Mouse (Mus musculus) liver, embryonic 14.5 days (tissue): ENCODE results near the gene Fam136a. TPM values are rescaled to one million over a fixed set of nuclear protein-coding genes. Genes with fewer than 3 reads are reported as not detected.

Experiments used
- ATAC-seq: fragments of 200-750 bp; cut with Nextera tagmentation; 2 replicates; pipeline ENCODE4 v1.8.0; 2017; ENCODE audit warnings: moderate number of reproducible peaks, mild to moderate bottlenecking, moderate library complexity; ENCODE audit not compliant: insufficient read depth
- DNase-seq, 3 experiments: peaks; one replicate each; pipeline ENCODE4 v3.0.0-alpha.2; 2012 to 2013; ENCODE audit warnings: low read depth in 3 of 3, low spot score in 3 of 3
- H3K27ac ChIP-seq: fragments of 300-500 bp; sonication (generic); 2 replicates; pipeline ENCODE4 v1.5.1; 2014; ENCODE audit warnings: moderate library complexity, mild to moderate bottlenecking, control low read depth, inconsistent platforms
- H3K27me3 ChIP-seq: fragments of 300-500 bp; sonication (generic); 2 replicates; pipeline ENCODE4 v1.6.1; 2014; ENCODE audit warnings: mild to moderate bottlenecking, low read length, moderate library complexity; ENCODE audit not compliant: control insufficient read depth, insufficient read depth
- H3K36me3 ChIP-seq: fragments of 300-500 bp; sonication (generic); replicated peaks from 2 replicates; pipeline ENCODE4 v1.6.1; 2014; ENCODE audit warnings: low read depth; ENCODE audit not compliant: control insufficient read depth, insufficient read depth
- H3K4me1 ChIP-seq, 2 experiments: fragments of 200-500 bp in 1 of 2; fragments of 300-500 bp in 1 of 2; sonication (generic) in 1 of 2; replicated peaks; 2 replicates each; pipeline ENCODE4 v1.6.1; 2012 to 2014; ENCODE audit warnings: antibody characterized with exemption in 1 of 2, inconsistent platforms in 1 of 2, low read length in 1 of 2; ENCODE audit not compliant: control insufficient read depth in 2 of 2, insufficient read depth in 2 of 2
- H3K4me2 ChIP-seq: fragments of 300-500 bp; sonication (generic); 2 replicates; pipeline ENCODE4 v1.6.1; 2014; ENCODE audit warnings: low read depth, mild to moderate bottlenecking, control low read depth, moderate library complexity
- H3K4me3 ChIP-seq, 2 experiments: fragments of 200-500 bp in 1 of 2; fragments of 300-500 bp in 1 of 2; sonication (generic) in 1 of 2; 2 replicates each; pipeline ENCODE4 v1.5.1; 2012 to 2014; ENCODE audit warnings: low read depth in 2 of 2, low read length in 2 of 2, mild to moderate bottlenecking in 2 of 2, control low read depth in 1 of 2, inconsistent platforms in 1 of 2, moderate library complexity in 1 of 2; ENCODE audit not compliant: insufficient read depth in 1 of 2
- H3K9ac ChIP-seq: fragments of 300-500 bp; sonication (generic); replicated peaks from 2 replicates; pipeline ENCODE4 v1.6.1; 2014; ENCODE audit warnings: mild to moderate bottlenecking, control low read depth, moderate library complexity
- H3K9me3 ChIP-seq: fragments of 300-500 bp; sonication (generic); 2 replicates; pipeline ENCODE4 v1.6.1; 2016; ENCODE audit warnings: low read length, mixed read lengths; ENCODE audit not compliant: control insufficient read depth
- CTCF ChIP-seq: IDR thresholded peaks from 2 replicates; pipeline ENCODE4 v1.5.1; 2016; ENCODE audit warnings: antibody characterized with exemption, low read depth, control low read depth
- EP300 ChIP-seq: IDR thresholded peaks from 2 replicates; pipeline ENCODE4 v1.6.1; 2016; ENCODE audit warnings: antibody characterized with exemption, low read depth
- WGBS: fragments of 180-500 bp; shearing (Covaris S2); extraction: QIAGEN DNeasy Blood & Tissue Kit; methylation state at CpG from one replicate; pipeline ENCODE4 v1.1.7; 2014; ENCODE audit not compliant: insufficient replicate concordance; 5-methylcytosine and 5-hydroxymethylcytosine counted together
- polyA plus RNA-seq, 2 experiments: library from polyadenylated mRNA; depleted of rRNA in 1 of 2; stranded (reverse) in 1 of 2; unstranded in 1 of 2; fragments of >200 nt; fragmentation: Nextera tagmentation in 1 of 2; extraction: Ambion mirVana in 1 of 2; gene quantifications; 2 replicates each; pipeline versions ENCODE4 v1.2.1 to v1.2.3; 2012 to 2014

The Fam136a gene
- polyA plus RNA-seq, 2 experiments, result 27.6 to 64.8 TPM

DNA sequence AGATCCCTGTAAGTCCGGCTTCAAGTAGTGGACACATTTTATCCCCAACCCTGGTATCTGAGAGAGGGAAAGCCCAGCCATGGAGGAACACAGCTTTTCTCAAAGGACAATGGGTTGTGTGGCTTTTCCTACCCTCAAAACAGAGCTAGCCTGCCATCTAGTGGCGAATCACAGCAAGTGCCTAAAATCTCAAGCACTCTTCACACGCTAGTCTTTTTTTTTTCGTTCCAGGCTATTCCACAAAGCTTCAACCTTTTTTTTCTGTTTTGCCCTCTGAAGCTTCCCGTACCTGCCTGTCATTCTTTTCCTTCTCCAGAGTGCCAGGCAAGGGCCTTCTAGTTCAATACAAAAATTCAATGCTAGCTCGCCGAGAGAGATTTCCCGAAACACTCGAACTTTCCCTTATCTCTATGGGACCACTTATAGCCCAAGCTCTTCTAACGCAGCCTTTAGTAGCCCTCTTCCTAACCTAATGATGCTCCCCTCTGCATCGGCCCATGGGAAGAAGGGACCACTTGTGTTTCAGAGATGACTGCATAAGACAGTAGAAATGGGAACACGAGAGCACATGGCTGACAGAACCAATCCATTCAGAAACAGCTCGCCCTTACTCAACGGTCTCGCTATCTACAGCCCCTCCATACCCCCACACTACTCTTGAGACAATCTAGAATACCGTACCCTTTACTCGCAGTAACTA is 854 bp upstream of the Fam136a start:
- WGBS, result 1% methylated on average over 17 of the region's 17 CpGs
- H3K9me3 ChIP-seq, result no peaks in the 10 kb centered on the region
- H3K27ac ChIP-seq, result peak overlapping the region; percentile 16
- no peaks in the 10 kb centered on the region for H3K27me3 ChIP-seq
- 0 out of 2 replicates have a peak, but pooled peaks cover 2% of the 10 kb centered on the region for H3K36me3 ChIP-seq
- ATAC-seq (peak; percentile 26; the same call in 1 of the 2 replicates), DNase-seq (peak; percentile 63 to 68 (median 65))
- H3K9ac ChIP-seq, result peak overlapping the region; percentile 78
- H3K4me1 ChIP-seq, result peaks cover 9 to 11% of the 10 kb centered on the region in 2 experiments
- TF ChIP-seq EP300 (no peak), CTCF (peak; percentile 95)
- H3K4me3 ChIP-seq, result peak overlapping the region; percentile 62 to 80
- peak overlapping the region; percentile 97 for H3K4me2 ChIP-seq

DNA sequence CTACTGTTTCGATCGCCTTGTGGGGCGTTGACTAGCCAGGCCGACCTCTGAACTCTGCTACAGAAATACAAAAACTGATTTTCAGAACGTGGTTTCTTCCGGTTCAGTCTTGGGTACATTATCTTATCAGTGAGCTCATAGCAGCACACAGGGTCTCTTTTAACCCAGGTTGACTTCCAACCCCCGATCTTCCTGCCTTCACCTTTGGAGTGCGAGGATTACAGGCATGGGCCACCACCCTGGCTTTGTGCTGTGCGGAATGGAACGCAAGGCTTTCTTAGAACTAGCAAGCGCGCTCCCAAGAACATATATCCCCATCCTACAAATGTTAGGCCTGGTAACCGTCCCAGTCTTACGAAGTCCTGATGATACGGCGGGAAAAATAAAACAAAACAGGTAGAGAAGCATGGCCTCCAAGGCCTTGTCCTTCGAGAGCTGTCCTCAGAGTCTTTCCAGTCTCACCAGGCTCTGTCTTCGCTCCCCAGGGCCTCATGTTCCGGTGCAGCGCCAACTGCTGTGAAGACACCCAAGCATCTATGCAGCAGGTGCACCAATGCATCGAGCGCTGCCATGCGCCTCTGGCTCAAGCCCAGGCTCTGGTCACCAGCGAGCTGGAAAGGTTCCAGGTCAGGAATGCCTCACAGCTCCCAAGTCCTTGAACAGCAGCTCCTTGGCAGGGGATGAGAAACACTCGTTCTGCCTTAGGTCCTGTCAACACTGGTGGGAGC is 843 bp downstream of the Fam136a start:
- Histone ChIP-seq H3K36me3 (0 out of 2 replicates have a peak, but pooled peaks cover 2% of the 10 kb centered on the region), H3K4me1 (peaks cover 11 to 18% of the 10 kb centered on the region in 2 experiments), H3K27ac (peak overlapping the region; percentile 0), H3K9ac (peak overlapping the region; percentile 61), H3K4me2 (peak overlapping the region; percentile 97), H3K9me3 (no peaks in the 10 kb centered on the region), H3K27me3 (no peaks in the 10 kb centered on the region), H3K4me3 (peak overlapping the region; percentile 62 to 77)
- DNase-seq (no peak), ATAC-seq (no peak)
- WGBS, result 34% methylated on average over 25 of the region's 25 CpGs
- no peak for TF ChIP-seq EP300
- TF ChIP-seq CTCF, result no peak

DNA sequence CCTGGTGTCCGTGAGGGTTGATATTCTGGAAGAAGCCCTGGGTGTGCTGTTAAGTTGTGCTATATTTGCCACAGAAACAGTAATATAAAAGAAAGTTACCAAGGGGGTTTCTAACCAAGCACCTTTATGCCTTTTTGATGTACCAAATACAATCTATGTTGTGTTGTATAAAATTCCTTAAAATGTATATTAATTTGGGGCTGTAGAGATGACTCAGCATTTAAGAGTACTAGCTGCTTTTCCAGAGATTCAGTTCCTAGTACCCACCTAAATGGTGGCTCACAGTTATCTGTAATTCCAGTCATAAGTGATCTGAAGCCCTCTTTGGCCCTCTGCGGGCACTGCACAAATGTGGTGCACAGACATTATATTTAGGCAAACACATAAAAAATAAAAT is 1.4 kb downstream of the Fam136a start:
- no peak overlapping the region; the same call in 1 of the 2 replicates for H3K9ac ChIP-seq
- TF ChIP-seq EP300, result no peak
- no peak for TF ChIP-seq CTCF
- WGBS, result 44% methylated on average over 2 of the region's 2 CpGs

DNA sequence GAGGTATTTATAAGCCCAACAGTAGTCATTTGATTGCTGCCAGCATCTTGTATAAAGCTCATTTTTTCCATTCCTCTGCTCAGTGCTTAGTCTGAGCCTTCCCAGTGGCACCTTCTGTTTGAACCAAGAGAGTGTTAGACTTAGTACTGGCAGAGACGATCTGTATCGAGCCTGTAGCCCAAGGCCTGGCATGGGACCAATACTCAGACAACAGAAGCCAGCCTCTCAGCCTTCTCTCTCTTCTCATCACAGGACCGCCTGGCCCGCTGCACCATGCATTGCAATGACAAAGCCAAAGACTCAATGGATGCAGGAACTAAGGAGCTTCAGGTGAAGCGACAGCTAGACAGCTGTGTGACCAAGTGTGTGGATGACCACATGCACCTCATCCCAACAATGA is 3.0 kb downstream of the Fam136a start:
- no peaks in the 10 kb centered on the region for H3K9me3 ChIP-seq
- no peak overlapping the region for H3K4me2 ChIP-seq
- DNase-seq (no peak), ATAC-seq (no peak)
- H3K9ac ChIP-seq, result no peak overlapping the region
- no peaks in the 10 kb centered on the region for H3K27me3 ChIP-seq
- peaks cover 23 to 28% of the 10 kb centered on the region in 2 experiments for H3K4me1 ChIP-seq
- H3K4me3 ChIP-seq, result no peak overlapping the region
- peaks cover 2% of the 10 kb centered on the region; the same call in 1 of the 2 replicates for H3K36me3 ChIP-seq
- WGBS, result 81% methylated on average over 5 of the region's 5 CpGs
- H3K27ac ChIP-seq, result no peak overlapping the region
- no peak for TF ChIP-seq CTCF
- TF ChIP-seq EP300, result no peak

More for the DNA sequence above, 1.4 kb downstream of the Fam136a start:
- Histone ChIP-seq H3K36me3 (0 out of 2 replicates have a peak, but pooled peaks cover 2% of the 10 kb centered on the region), H3K27me3 (no peaks in the 10 kb centered on the region), H3K4me1 (peaks cover 11 to 18% of the 10 kb centered on the region in 2 experiments), H3K27ac (peak overlapping the region; percentile 0; the same call in 1 of the 2 replicates), H3K9me3 (no peaks in the 10 kb centered on the region), H3K4me3 (peak overlapping the region in 1 of 2 experiments; percentile 77; a peak in 2 of 4 replicates), H3K4me2 (peak overlapping the region; percentile 97)
- ATAC-seq (no peak), DNase-seq (no peak)
